ENCODE assay signal across 8 mouse cellular contexts in genomic region chr11:79030570-79031451, GRCm38 (mm10). TPM values are rescaled to one million over a fixed set of nuclear protein-coding genes. Genes with fewer than 3 reads are reported as not detected.
DNase-seq lines count a peak whose midpoint lies in the region; ATAC-seq and TF ChIP-seq lines count a peak whose summit lies in the region.

No protein-coding gene starts in this region.

- WGBS in embryonic facial prominence, embryonic 14.5 days, result 48% methylated on average over 14 of the region's 19 CpGs
- WGBS in heart, embryonic 10.5 days, result 26% methylated on average over 19 of the region's 19 CpGs
- WGBS in liver, embryonic 11.5 days, result 35% methylated on average over 19 of the region's 19 CpGs
- WGBS in neural tube, embryonic 11.5 days, result 58% methylated on average over 19 of the region's 19 CpGs

- H3K79me3 ChIP-seq in C2C12 (ENCODE audit: low read depth), result no peaks in the 10 kb centered on the region

- H3K4me1 ChIP-seq in embryonic facial prominence, embryonic 14.5 days (ENCODE audit: control insufficient read depth, insufficient read depth, low read length), result no peaks in the 10 kb centered on the region; the same call in 1 of the 2 replicates
- H3K4me1 ChIP-seq in heart, embryonic 10.5 days, result peaks cover 17% of the 10 kb centered on the region
- peaks cover 3% of the 10 kb centered on the region; the same call in 1 of the 2 replicates for H3K4me1 ChIP-seq in liver, embryonic 11.5 days (replicated peaks; ENCODE audit: control insufficient read depth, insufficient read depth, low read length)
- H3K4me1 ChIP-seq in neural tube, embryonic 11.5 days (ENCODE audit: control insufficient read depth, insufficient read depth, low read length), result no peaks in the 10 kb centered on the region

- H3K36me3 ChIP-seq in C2C12 (ENCODE audit: control insufficient read depth, insufficient read depth), result peaks cover 16% of the 10 kb centered on the region
- peaks cover 38% of the 10 kb centered on the region; the same call in 1 of the 2 replicates for H3K36me3 ChIP-seq in embryonic facial prominence, embryonic 14.5 days (ENCODE audit: control insufficient read depth, insufficient read depth, low read length)
- peaks cover 37% of the 10 kb centered on the region for H3K36me3 ChIP-seq in heart, embryonic 10.5 days
- H3K36me3 ChIP-seq in liver, embryonic 11.5 days (ENCODE audit: control insufficient read depth, insufficient read depth, low read length), result no peaks in the 10 kb centered on the region; the same call in 1 of the 2 replicates
- no peaks in the 10 kb centered on the region for H3K36me3 ChIP-seq in neural tube, embryonic 11.5 days (ENCODE audit: control insufficient read depth, insufficient read depth, low read length)

- no peak overlapping the region for H3K9ac ChIP-seq in embryonic facial prominence, embryonic 14.5 days (ENCODE audit: low read depth, low read length)
- H3K9ac ChIP-seq in liver, embryonic 11.5 days (ENCODE audit: low read depth, low read length), result no peak overlapping the region
- no peak overlapping the region for H3K9ac ChIP-seq in neural tube, embryonic 11.5 days (ENCODE audit: low read length)

- H3K9me3 ChIP-seq in embryonic facial prominence, embryonic 14.5 days (ENCODE audit: control insufficient read depth, low read length), result no peaks in the 10 kb centered on the region
- H3K9me3 ChIP-seq in heart, embryonic 10.5 days, result no peaks in the 10 kb centered on the region
- H3K9me3 ChIP-seq in liver, embryonic 11.5 days (ENCODE audit: control insufficient read depth, low read length), result no peaks in the 10 kb centered on the region
- no peaks in the 10 kb centered on the region for H3K9me3 ChIP-seq in neural tube, embryonic 11.5 days (ENCODE audit: control insufficient read depth, low read length)

- no peak overlapping the region for H3K4me3 ChIP-seq in C2C12 (ENCODE audit: insufficient read depth, poor library complexity, severe bottlenecking)
- no peak overlapping the region for H3K4me3 ChIP-seq in embryonic facial prominence, embryonic 14.5 days (ENCODE audit: low read depth, low read length)
- no peak overlapping the region for H3K4me3 ChIP-seq in heart, embryonic 10.5 days
- no peak overlapping the region for H3K4me3 ChIP-seq in liver, embryonic 11.5 days (ENCODE audit: low read depth, low read length)
- no peak overlapping the region for H3K4me3 ChIP-seq in neural tube, embryonic 11.5 days (ENCODE audit: low read depth, low read length)

- no peaks in the 10 kb centered on the region for H3K27me3 ChIP-seq in C2C12 (ENCODE audit: control insufficient read depth, insufficient read depth, insufficient read length)
- H3K27me3 ChIP-seq in embryonic facial prominence, embryonic 14.5 days (replicated peaks; ENCODE audit: control insufficient read depth, insufficient read depth, low read length), result no peaks in the 10 kb centered on the region
- H3K27me3 ChIP-seq in heart, embryonic 10.5 days (ENCODE audit: insufficient read depth, poor library complexity, severe bottlenecking), result no peaks in the 10 kb centered on the region
- H3K27me3 ChIP-seq in liver, embryonic 11.5 days (replicated peaks; ENCODE audit: control insufficient read depth, insufficient read depth, low read length), result no peaks in the 10 kb centered on the region
- no peaks in the 10 kb centered on the region for H3K27me3 ChIP-seq in neural tube, embryonic 11.5 days (ENCODE audit: control insufficient read depth, insufficient read depth, low read length)

- TF ChIP-seq CTCF in C2C12 (IDR thresholded peaks at IDR 0.05; ENCODE audit: control insufficient read depth, insufficient read depth, insufficient read length), result peak; percentile 66

- no peak overlapping the region for H3ac ChIP-seq in C2C12 (ENCODE audit: control insufficient read depth, insufficient read length, low read depth)

- DNase-seq in adrenal gland, postnatal 4 days (ENCODE audit: low spot score in 2 of 2), result peak; percentile 77 to 79
- DNase-seq in embryonic facial prominence, embryonic 14.5 days (ENCODE audit: low spot score), result peak; percentile 82
- peak; percentile 86 for DNase-seq in heart, embryonic 10.5 days (ENCODE audit: low spot score)
- peak; percentile 94 for DNase-seq in kidney, postnatal 10 days
- DNase-seq in liver, embryonic 11.5 days (ENCODE audit: low spot score), result peak; percentile 81
- DNase-seq in neural tube, embryonic 11.5 days (ENCODE audit: low spot score), result peak; percentile 77
- DNase-seq in telencephalon, adult 2 months (ENCODE audit: low read depth, low spot score), result peak; percentile 60

- ATAC-seq in embryonic facial prominence, embryonic 14.5 days (ENCODE audit: low read depth), result peak; percentile 35; the same call in 1 of the 2 replicates
- ATAC-seq in liver, embryonic 11.5 days (replicated peaks; ENCODE audit: low FRiP score), result no peak
- no peak for ATAC-seq in neural tube, embryonic 11.5 days (ENCODE audit: insufficient read depth, low FRiP score, low TSS enrichment)

- no peak overlapping the region for H3K27ac ChIP-seq in embryonic facial prominence, embryonic 14.5 days (replicated peaks; ENCODE audit: low read depth, low read length)
- H3K27ac ChIP-seq in heart, embryonic 10.5 days, result peak overlapping the region; percentile 38; the same call in 1 of the 2 replicates
- H3K27ac ChIP-seq in liver, embryonic 11.5 days (ENCODE audit: low read depth, low read length), result no peak overlapping the region
- H3K27ac ChIP-seq in neural tube, embryonic 11.5 days (ENCODE audit: low read depth, low read length), result no peak overlapping the region

- H3K4me2 ChIP-seq in embryonic facial prominence, embryonic 14.5 days (ENCODE audit: low read depth, low read length), result no peak overlapping the region
- no peak overlapping the region for H3K4me2 ChIP-seq in liver, embryonic 11.5 days
- no peak overlapping the region for H3K4me2 ChIP-seq in neural tube, embryonic 11.5 days (ENCODE audit: low read depth)

- H3K79me2 ChIP-seq in C2C12 (ENCODE audit: control insufficient read depth, insufficient read depth), result no peaks in the 10 kb centered on the region

TF ChIP-seq in C2C12, 6 proteins besides CTCF, POLR2A, EP300 and RAD21:
- TF ChIP-seq MAX (IDR thresholded peaks at IDR 0.05), result no peak
- TF ChIP-seq CEBPB (IDR thresholded peaks at IDR 0.05; ENCODE audit: low read depth), result no peak
- TF ChIP-seq USF1 (IDR thresholded peaks at IDR 0.05; ENCODE audit: low read depth), result no peak
- TF ChIP-seq MYOG (IDR thresholded peaks at IDR 0.05; ENCODE audit: control insufficient read depth, extremely low read depth, insufficient read length), result no peak
- TF ChIP-seq MYOD1 (IDR thresholded peaks at IDR 0.05; ENCODE audit: control insufficient read depth, insufficient read length, low read depth), result no peak
- no peak for TF ChIP-seq FOSL1 (IDR thresholded peaks at IDR 0.05; ENCODE audit: insufficient read depth, low read length, poor library complexity, severe bottlenecking)

RNA-seq across cellular contexts. Expression of gene Lgals9, which starts 46.1 kb away (rescaled TPM):
- polyA plus RNA-seq in C2C12 (2012; fragmentation: generic; extraction: Trizol), result 22.7 TPM
- 10 to 100 TPM; 32.6 to 57.1 TPM for total RNA-seq in adrenal gland, postnatal 4 days (2021)
- 51.4 and 52.1 TPM in 2 replicates for polyA plus RNA-seq in embryonic facial prominence, embryonic 14.5 days (2014; fragmentation: Nextera tagmentation; extraction: Ambion mirVana)
- 11.6 and 29.8 TPM in 2 replicates for polyA plus RNA-seq in heart, embryonic 10.5 days (2016; fragmentation: Nextera tagmentation; extraction: Ambion mirVana)
- 44.1 and 47.1 TPM in 2 replicates for polyA plus RNA-seq in liver, embryonic 11.5 days (2014; fragmentation: Nextera tagmentation; extraction: Ambion mirVana)
- polyA plus RNA-seq in neural tube, embryonic 11.5 days (2014; fragmentation: Nextera tagmentation; extraction: Ambion mirVana), result 5.9 and 7.6 TPM in 2 replicates
